Mouse (Mus musculus) midbrain, embryonic 11.5 days (tissue): ENCODE data around the gene Hes1. TPM values are rescaled to one million over a fixed set of nuclear protein-coding genes. Genes with fewer than 3 reads are reported as not detected.

Source experiments
- ATAC-seq: fragments of 200-750 bp; cut with Nextera tagmentation; 2 replicates; pipeline ENCODE4 v1.8.0; 2017; ENCODE audit warnings: moderate TSS enrichment, moderate library complexity; ENCODE audit not compliant: low FRiP score
- DNase-seq: peaks from one replicate; pipeline ENCODE4 v3.0.0; 2015; ENCODE audit warnings: low spot score; ENCODE audit errors: missing footprints
- H3K27ac ChIP-seq: fragments of 300-500 bp; sonication (generic); 2 replicates; pipeline ENCODE4 v1.5.1; 2014; ENCODE audit warnings: low read depth, low read length
- H3K27me3 ChIP-seq: fragments of 300-500 bp; sonication (generic); 2 replicates; pipeline ENCODE4 v1.6.1; 2014; ENCODE audit warnings: mild to moderate bottlenecking, low read length, moderate library complexity, mixed read lengths; ENCODE audit not compliant: control insufficient read depth, insufficient read depth
- H3K36me3 ChIP-seq: fragments of 300-500 bp; sonication (generic); 2 replicates; pipeline ENCODE4 v1.6.1; 2014; ENCODE audit warnings: mild to moderate bottlenecking, low read length, moderate library complexity, mixed read lengths; ENCODE audit not compliant: control insufficient read depth, insufficient read depth
- H3K4me1 ChIP-seq: fragments of 300-500 bp; sonication (generic); 2 replicates; pipeline ENCODE4 v1.6.1; 2014; ENCODE audit warnings: low read length; ENCODE audit not compliant: control insufficient read depth, insufficient read depth
- H3K4me2 ChIP-seq: fragments of 300-500 bp; sonication (generic); 2 replicates; pipeline ENCODE4 v1.6.1; 2014; ENCODE audit warnings: mild to moderate bottlenecking, moderate library complexity
- H3K4me3 ChIP-seq: fragments of 300-500 bp; sonication (generic); 2 replicates; pipeline ENCODE4 v1.5.1; 2014; ENCODE audit warnings: low read depth, low read length
- H3K9ac ChIP-seq: fragments of 300-500 bp; sonication (generic); 2 replicates; pipeline ENCODE4 v1.6.1; 2014; ENCODE audit warnings: low read length
- H3K9me3 ChIP-seq: fragments of 300-500 bp; sonication (generic); 2 replicates; pipeline ENCODE4 v1.6.1; 2016; ENCODE audit warnings: low read length; ENCODE audit not compliant: control insufficient read depth
- WGBS: fragments of 180-500 bp; shearing (Covaris S2); extraction: QIAGEN DNeasy Blood & Tissue Kit; methylation state at CpG from one replicate; pipeline ENCODE4 v1.1.7; 2014; 5-methylcytosine and 5-hydroxymethylcytosine counted together
- polyA plus RNA-seq: library from polyadenylated mRNA; unstranded; fragments of >200 nt; fragmentation: Nextera tagmentation; extraction: Ambion mirVana; gene quantifications from 2 replicates; pipeline ENCODE4 v1.2.1, GENCODE M21; 2014

Hes1 gene
- polyA plus RNA-seq, 1 experiment from 2014 or later: 33.6 TPM

DNA sequence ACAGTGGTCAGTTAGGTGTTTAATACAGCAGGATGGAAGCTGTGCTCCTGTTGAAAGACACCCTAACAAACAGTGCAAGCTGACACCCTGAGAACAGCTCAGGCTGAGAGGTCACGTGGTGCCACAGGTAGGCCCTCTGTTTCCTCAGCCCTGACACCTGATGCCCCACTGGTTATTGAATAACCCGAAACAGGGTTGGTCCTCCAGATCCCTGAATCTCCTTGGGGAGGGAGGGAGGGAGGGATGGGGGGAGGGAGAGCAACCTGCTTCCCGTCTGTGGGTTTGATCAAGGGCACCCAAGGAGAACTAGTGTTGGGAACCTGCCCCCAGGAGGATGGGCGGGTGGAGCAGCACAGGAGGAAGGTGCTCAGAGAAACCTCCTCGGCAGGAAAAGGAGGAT, 18.6 kb upstream of the Hes1 start:
- Histone ChIP-seq H3K4me1 (no peaks in the 10 kb centered on the region), H3K9ac (no peak overlapping the region), H3K36me3 (no peaks in the 10 kb centered on the region), H3K27me3 (peaks cover 3% of the 10 kb centered on the region), H3K27ac (no peak overlapping the region), H3K9me3 (no peaks in the 10 kb centered on the region), H3K4me2 (no peak overlapping the region), H3K4me3 (no peak overlapping the region)
- ATAC-seq (no peak), DNase-seq (no peak)
- 59% methylated on average over 5 of the region's 5 CpGs for WGBS

DNA sequence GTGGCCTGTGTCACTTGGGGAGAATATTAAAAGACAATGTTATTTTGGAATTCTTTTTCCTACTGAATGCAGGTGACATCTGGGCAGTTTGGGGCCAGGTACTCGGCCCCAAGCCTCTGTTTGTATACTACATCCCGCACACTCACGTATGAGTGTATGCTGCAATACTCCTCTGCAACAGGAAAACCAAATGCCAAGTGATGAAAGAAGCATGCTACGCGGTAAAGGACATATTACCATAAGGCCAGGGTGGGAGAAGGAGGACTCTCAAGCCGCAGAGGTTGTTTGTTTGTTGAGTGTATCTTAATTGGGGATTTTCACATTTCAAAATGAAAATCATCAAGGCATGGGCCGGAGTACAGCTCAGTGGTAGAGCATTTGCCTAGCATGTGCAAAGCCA, 17.2 kb upstream of the Hes1 start:
- Histone ChIP-seq H3K4me3 (no peak overlapping the region), H3K36me3 (no peaks in the 10 kb centered on the region), H3K27me3 (peaks cover 3% of the 10 kb centered on the region), H3K4me2 (no peak overlapping the region), H3K9ac (no peak overlapping the region), H3K4me1 (no peaks in the 10 kb centered on the region), H3K9me3 (no peaks in the 10 kb centered on the region), H3K27ac (no peak overlapping the region)
- DNase-seq: no peak
- 87% methylated on average over 7 of the region's 7 CpGs for WGBS
- ATAC-seq: no peak

DNA sequence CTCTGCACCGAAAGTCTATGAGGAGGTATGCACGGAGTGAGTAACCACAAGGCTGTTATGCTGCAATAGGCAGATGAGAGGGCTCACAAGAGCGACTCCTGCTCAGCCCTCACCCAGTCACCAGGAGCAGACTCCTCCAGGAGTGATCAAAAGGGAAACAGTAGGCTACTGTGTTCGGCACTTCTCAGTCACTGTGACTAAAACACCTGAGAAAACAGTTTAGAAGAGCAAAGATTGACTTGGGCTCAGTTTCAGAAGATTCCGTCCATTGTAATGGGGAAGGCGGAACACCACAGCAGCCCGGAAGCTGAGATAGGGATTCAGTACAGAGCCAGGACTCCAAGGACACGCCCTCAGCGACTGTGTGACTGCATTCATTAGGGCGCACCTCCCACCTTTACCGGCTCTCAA, 16.8 kb upstream of the Hes1 start:
- no peak for ATAC-seq
- Histone ChIP-seq H3K4me1 (no peaks in the 10 kb centered on the region), H3K27me3 (peaks cover 3% of the 10 kb centered on the region), H3K27ac (no peak overlapping the region), H3K9me3 (no peaks in the 10 kb centered on the region), H3K4me2 (no peak overlapping the region), H3K9ac (no peak overlapping the region), H3K4me3 (no peak overlapping the region), H3K36me3 (no peaks in the 10 kb centered on the region)
- 49% methylated on average over 11 of the region's 11 CpGs for WGBS
- DNase-seq: no peak

DNA sequence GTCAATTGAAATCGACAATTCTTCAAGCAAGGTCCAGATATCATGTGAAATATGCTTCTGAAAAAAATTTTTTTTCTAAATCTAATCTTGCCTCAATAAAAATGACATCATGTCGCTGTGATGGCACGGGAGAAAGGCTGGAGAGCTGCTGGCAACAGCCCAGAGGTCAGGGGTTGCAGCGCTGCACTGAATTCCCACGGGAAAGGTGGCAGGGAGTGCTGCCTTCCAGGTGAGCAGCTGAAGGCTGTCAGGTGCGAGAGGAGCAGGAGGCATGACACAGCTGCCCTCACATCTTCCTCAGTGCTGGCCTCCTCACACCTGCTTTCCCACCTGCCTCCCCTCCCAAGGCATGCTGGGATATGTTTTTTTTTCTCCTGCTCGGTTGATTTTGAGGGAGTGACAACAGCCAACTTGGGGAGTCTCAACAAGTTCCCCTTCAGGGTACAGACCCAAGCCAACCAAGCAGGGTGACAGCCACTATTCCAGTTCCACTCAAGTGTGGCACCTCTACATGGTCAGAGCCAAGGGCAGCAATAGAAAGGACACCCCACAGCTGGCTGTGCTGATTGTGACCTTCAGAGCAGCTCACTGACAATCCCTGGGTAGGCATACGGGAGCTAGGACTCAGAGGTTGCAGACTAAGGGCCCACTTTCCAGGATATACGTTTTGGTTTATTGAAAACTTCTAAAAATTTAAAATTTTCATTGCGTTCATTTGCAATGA, 13.3 kb upstream of the Hes1 start:
- 77% methylated on average over 10 of the region's 10 CpGs for WGBS
- no peaks in the 10 kb centered on the region for H3K9me3 ChIP-seq
- no peak overlapping the region for H3K27ac ChIP-seq
- no peak overlapping the region for H3K9ac ChIP-seq
- H3K4me1 ChIP-seq: no peaks in the 10 kb centered on the region
- DNase-seq (no peak), ATAC-seq (no peak)
- no peak overlapping the region for H3K4me3 ChIP-seq
- peaks cover 11% of the 10 kb centered on the region for H3K27me3 ChIP-seq
- H3K36me3 ChIP-seq: no peaks in the 10 kb centered on the region
- H3K4me2 ChIP-seq: no peak overlapping the region

DNA sequence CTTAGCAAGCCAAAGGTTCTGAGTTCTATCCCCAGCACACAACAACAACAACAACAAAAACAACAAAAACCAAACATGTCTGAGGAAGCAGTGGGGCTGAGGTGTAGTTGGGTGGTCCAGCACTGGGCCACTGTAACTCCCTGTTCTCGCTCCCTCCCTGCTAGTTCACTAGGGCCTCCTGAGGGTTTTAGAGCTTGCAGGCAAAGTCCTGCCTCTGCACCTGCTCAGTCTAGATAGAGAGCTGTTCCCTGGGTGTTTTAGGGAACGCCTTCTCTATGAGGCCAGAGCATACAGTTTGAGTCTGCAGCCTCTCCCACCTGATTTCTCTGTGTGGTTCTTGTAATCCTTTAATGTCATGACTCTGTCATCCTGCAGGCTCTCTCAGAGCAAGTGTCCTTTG, 11.9 kb upstream of the Hes1 start:
- Histone ChIP-seq H3K36me3 (no peaks in the 10 kb centered on the region), H3K4me2 (no peak overlapping the region), H3K9ac (no peak overlapping the region), H3K4me3 (no peak overlapping the region), H3K27me3 (peaks cover 13% of the 10 kb centered on the region), H3K9me3 (no peaks in the 10 kb centered on the region), H3K27ac (no peak overlapping the region), H3K4me1 (no peaks in the 10 kb centered on the region)
- WGBS: 65% methylated on average over 2 of the region's 2 CpGs
- DNase-seq (no peak), ATAC-seq (no peak)

DNA sequence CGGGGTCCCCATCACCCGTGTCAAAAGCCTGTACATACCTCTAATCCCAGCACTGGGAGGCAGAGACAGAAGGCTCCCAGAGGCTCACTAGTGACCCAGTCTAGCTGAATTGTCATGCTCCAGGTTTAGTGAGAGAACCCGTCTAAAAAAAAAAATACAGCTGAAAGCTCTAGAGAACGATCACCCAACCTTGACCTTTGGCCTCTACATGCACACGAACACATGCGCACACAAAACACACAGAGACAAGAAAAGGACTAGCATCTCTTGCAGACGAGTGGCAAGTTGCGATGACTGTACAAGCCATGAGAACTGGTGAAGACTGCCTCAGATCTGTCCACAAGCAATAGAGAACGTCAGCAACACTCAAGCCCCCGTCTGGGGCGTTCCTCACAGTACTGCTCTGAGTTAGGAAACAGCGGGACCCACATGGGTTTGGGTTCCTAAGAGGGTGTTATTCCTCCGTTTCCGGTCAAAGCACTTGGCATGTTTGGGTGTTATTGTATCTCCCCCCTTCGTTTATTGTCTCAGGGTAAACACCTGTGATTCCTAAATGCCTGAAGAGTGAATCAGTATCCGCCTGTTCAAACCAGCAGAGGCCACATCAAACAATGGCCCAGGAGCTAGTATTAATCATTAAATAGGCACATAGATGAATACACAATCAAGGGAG, 11.2 kb upstream of the Hes1 start:
- Histone ChIP-seq H3K4me2 (no peak overlapping the region), H3K4me3 (no peak overlapping the region), H3K4me1 (no peaks in the 10 kb centered on the region), H3K9ac (no peak overlapping the region), H3K36me3 (no peaks in the 10 kb centered on the region), H3K27ac (no peak overlapping the region), H3K9me3 (no peaks in the 10 kb centered on the region), H3K27me3 (peaks cover 12% of the 10 kb centered on the region; the same call in 1 of the 2 replicates)
- DNase-seq: no peak
- WGBS: 72% methylated on average over 16 of the region's 16 CpGs
- no peak for ATAC-seq

DNA sequence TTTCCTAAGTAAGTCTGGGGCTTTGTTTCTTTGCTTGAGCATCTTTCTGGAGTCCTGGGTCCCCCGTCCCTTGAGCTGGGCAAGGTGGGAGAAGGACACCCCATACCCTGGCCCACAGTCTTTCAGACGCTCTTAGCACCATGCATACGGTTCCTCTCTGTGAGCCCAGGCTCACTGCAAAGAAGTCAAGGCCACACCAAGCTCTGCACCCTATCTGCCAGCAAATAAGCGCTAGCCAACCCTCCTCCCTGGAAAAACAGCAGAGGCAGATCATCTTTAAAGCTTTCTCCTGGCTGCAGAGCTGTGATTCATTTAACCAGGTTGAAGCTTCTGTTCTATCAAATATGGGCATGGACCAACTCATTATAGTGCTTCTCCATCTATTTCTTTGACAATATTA, 9.6 kb upstream of the Hes1 start:
- Histone ChIP-seq H3K9me3 (no peaks in the 10 kb centered on the region), H3K27me3 (peaks cover 24% of the 10 kb centered on the region), H3K4me2 (no peak overlapping the region), H3K4me1 (peaks cover 4% of the 10 kb centered on the region; the same call in 1 of the 2 replicates), H3K36me3 (no peaks in the 10 kb centered on the region), H3K9ac (no peak overlapping the region), H3K4me3 (no peak overlapping the region), H3K27ac (no peak overlapping the region)
- ATAC-seq (no peak), DNase-seq (no peak)
- 79% methylated on average over 4 of the region's 4 CpGs for whole genome bisulfite sequencing

DNA sequence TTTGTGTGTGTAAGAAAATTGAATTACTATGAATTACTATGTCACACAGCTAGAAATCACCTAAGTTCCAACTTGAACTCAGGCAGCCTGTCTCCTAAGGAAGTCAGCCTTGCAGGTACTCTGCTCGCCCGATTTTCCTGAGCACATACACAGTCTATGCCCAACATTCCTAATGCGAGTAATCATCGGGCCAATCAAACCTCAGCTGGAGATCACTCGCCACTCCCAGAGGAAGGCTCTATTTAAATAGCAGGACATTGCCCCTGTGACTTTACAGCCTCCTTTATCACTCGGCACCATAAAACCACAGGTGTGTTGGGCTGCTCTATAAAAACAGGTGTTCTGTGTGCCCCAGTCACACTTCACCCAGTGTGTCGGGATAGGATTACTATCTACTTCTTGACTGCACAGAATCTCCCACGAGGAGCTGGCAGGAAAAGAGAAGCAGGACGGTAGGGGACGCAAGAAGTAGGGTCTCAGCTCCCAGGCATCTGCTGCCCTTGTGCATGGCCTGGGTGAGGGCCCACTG, 8.8 kb upstream of the Hes1 start:
- no peak overlapping the region for H3K27ac ChIP-seq
- H3K9me3 ChIP-seq: no peaks in the 10 kb centered on the region
- no peak overlapping the region for H3K9ac ChIP-seq
- no peak for ATAC-seq
- no peak for DNase-seq
- H3K27me3 ChIP-seq: peaks cover 32% of the 10 kb centered on the region
- no peaks in the 10 kb centered on the region for H3K36me3 ChIP-seq
- H3K4me2 ChIP-seq: no peak overlapping the region
- H3K4me1 ChIP-seq: peaks cover 5% of the 10 kb centered on the region; the same call in 1 of the 2 replicates
- H3K4me3 ChIP-seq: no peak overlapping the region
- 74% methylated on average over 10 of the region's 10 CpGs for WGBS

DNA sequence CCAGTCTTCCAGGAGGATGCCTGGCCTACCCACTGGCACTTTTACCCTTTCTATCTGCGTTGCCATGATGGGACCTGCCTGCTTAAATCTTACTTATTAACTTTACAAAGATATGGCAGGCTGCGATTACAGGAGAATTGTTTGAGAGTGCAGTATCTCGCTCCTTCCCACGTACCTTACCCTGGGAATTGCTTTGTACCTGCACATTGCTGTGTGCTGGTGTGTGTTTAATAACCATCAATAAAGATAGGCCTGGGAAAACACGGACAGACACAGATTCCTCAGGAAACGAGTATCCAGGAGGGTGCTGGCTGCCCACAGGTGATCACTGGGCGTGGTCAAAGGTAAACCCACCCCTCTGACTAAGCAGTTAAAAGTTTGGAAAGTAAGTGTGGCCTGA, 8.3 kb upstream of the Hes1 start:
- no peaks in the 10 kb centered on the region for H3K9me3 ChIP-seq
- ATAC-seq: no peak
- H3K27ac ChIP-seq: no peak overlapping the region
- H3K4me1 ChIP-seq: peaks cover 5% of the 10 kb centered on the region; the same call in 1 of the 2 replicates
- DNase-seq: no peak
- no peak overlapping the region for H3K9ac ChIP-seq
- H3K4me2 ChIP-seq: no peak overlapping the region
- peaks cover 37% of the 10 kb centered on the region for H3K27me3 ChIP-seq
- WGBS: 73% methylated on average over 7 of the region's 7 CpGs
- H3K36me3 ChIP-seq: no peaks in the 10 kb centered on the region
- H3K4me3 ChIP-seq: no peak overlapping the region
